Mouse (Mus musculus): ENCODE measurements around the gene Man2b1. TPM values are rescaled to one million over a fixed set of nuclear protein-coding genes. Genes with fewer than 3 reads are reported as not detected.

Man2b1 gene
- polyA plus RNA-seq, 1 experiment from 2014 or later = 32.7 TPM

- TF ChIP-seq CTCF (IDR thresholded peaks at IDR 0.05; ENCODE audit: low read depth) = no peak
- Histone ChIP-seq H3K4me2 (no peak overlapping the region), H3K4me3 (ENCODE audit: low read depth, low read length) (no peak overlapping the region), H3K36me3 (ENCODE audit: insufficient read depth) (peaks cover 8% of the 10 kb centered on the region; the same call in 1 of the 2 replicates), H3K9ac (no peak overlapping the region), H3K4me1 (ENCODE audit: insufficient read depth) (no peaks in the 10 kb centered on the region; the same call in 1 of the 2 replicates), H3K27me3 (ENCODE audit: insufficient read depth, low read length) (no peaks in the 10 kb centered on the region), H3K27ac (ENCODE audit: low read depth) (no peak overlapping the region), H3K9me3 (ENCODE audit: low read depth, low read length) (no peaks in the 10 kb centered on the region)
- 93% methylated on average over 4 of the region's 4 CpGs for WGBS
- ATAC-seq (ENCODE audit: insufficient read depth) = no peak
- DNase-seq = no peak
Observed at GRCm38 (mm10) chr8:85062603-85063002, 20.5 kb upstream of the Man2b1 start.

GRCm38 (mm10) chr8:85065213-85065612, 17.9 kb upstream of the Man2b1 start:
- ATAC-seq (ENCODE audit: insufficient read depth) (no peak), DNase-seq (no peak)
- H3K4me2 ChIP-seq = no peak overlapping the region
- WGBS = 20% methylated on average over 2 of the region's 2 CpGs
- peaks cover 3% of the 10 kb centered on the region; the same call in 1 of the 2 replicates for H3K36me3 ChIP-seq (ENCODE audit: insufficient read depth)
- no peaks in the 10 kb centered on the region for H3K27me3 ChIP-seq (ENCODE audit: insufficient read depth, low read length)
- H3K27ac ChIP-seq (ENCODE audit: low read depth) = no peak overlapping the region
- no peak overlapping the region for H3K4me3 ChIP-seq (ENCODE audit: low read depth, low read length)
- no peaks in the 10 kb centered on the region; the same call in 1 of the 2 replicates for H3K4me1 ChIP-seq (ENCODE audit: insufficient read depth)
- no peak overlapping the region for H3K9ac ChIP-seq
- no peak for TF ChIP-seq CTCF (IDR thresholded peaks at IDR 0.05; ENCODE audit: low read depth)
- no peaks in the 10 kb centered on the region for H3K9me3 ChIP-seq (ENCODE audit: low read depth, low read length)

GRCm38 (mm10) chr8:85067155-85067554, 15.9 kb upstream of the Man2b1 start:
- no peak for TF ChIP-seq CTCF (IDR thresholded peaks at IDR 0.05; ENCODE audit: low read depth)
- Histone ChIP-seq H3K27me3 (ENCODE audit: insufficient read depth, low read length) (no peaks in the 10 kb centered on the region), H3K4me2 (no peak overlapping the region), H3K9me3 (ENCODE audit: low read depth, low read length) (no peaks in the 10 kb centered on the region), H3K4me1 (ENCODE audit: insufficient read depth) (peaks cover under 1% of the 10 kb centered on the region; the same call in 1 of the 2 replicates), H3K36me3 (ENCODE audit: insufficient read depth) (peaks cover 3% of the 10 kb centered on the region; the same call in 1 of the 2 replicates), H3K27ac (ENCODE audit: low read depth) (no peak overlapping the region), H3K9ac (no peak overlapping the region), H3K4me3 (ENCODE audit: low read depth, low read length) (no peak overlapping the region)
- ATAC-seq (ENCODE audit: insufficient read depth) (no peak), DNase-seq (no peak)
- WGBS = 100% methylated on average over 2 of the region's 2 CpGs

GRCm38 (mm10) chr8:85067982-85068381, 15.1 kb upstream of the Man2b1 start, which contains the start of gene Gm5741:
Gm5741 (minus strand) TSS chr8:85067982.
- Histone ChIP-seq H3K4me1 (ENCODE audit: insufficient read depth) (peaks cover 6% of the 10 kb centered on the region; the same call in 1 of the 2 replicates), H3K36me3 (ENCODE audit: insufficient read depth) (peaks cover 3% of the 10 kb centered on the region; the same call in 1 of the 2 replicates), H3K4me2 (no peak within 1 kb of the TSS), H3K9ac (no peak within 1 kb of the TSS), H3K27ac (ENCODE audit: low read depth) (no peak within 1 kb of the TSS), H3K4me3 (ENCODE audit: low read depth, low read length) (no peak within 1 kb of the TSS), H3K27me3 (ENCODE audit: insufficient read depth, low read length) (no peaks in the 10 kb centered on the region), H3K9me3 (ENCODE audit: low read depth, low read length) (no peaks in the 10 kb centered on the region)
- DNase-seq (no peak), ATAC-seq (ENCODE audit: insufficient read depth) (no peak)
- no peak for TF ChIP-seq CTCF (IDR thresholded peaks at IDR 0.05; ENCODE audit: low read depth)

DNA sequence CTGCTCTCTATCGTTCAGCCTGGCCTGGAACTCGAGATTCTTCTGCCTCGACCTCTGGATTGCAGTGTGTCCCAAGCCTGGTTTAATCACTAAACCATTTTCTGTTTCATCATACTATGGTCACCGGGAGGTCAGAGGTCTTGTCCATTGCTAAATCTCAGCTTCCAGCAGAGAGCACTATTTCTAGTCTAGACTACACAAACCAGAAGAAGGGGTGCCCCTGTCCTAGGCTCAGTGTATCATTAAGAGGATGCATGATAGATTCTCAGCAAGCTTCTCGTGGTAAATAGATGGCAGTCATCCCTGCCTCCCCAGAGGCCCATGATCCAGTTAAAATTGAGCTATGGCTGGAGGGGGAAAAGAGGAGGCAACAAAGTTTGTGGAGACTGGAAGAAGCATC, 12.0 kb upstream of the Man2b1 start:
- no peak for TF ChIP-seq CTCF (IDR thresholded peaks at IDR 0.05; ENCODE audit: low read depth)
- peaks cover 30% of the 10 kb centered on the region for H3K36me3 ChIP-seq (ENCODE audit: insufficient read depth)
- peak; percentile 19 for DNase-seq
- H3K4me2 ChIP-seq = peak overlapping the region; percentile 81
- 77% methylated on average over 5 of the region's 5 CpGs for WGBS
- H3K4me3 ChIP-seq (ENCODE audit: low read depth, low read length) = peak overlapping the region; percentile 71
- H3K9ac ChIP-seq = no peak overlapping the region
- peaks cover 6% of the 10 kb centered on the region; the same call in 1 of the 2 replicates for H3K4me1 ChIP-seq (ENCODE audit: insufficient read depth)
- no peaks in the 10 kb centered on the region for H3K9me3 ChIP-seq (ENCODE audit: low read depth, low read length)
- no peaks in the 10 kb centered on the region for H3K27me3 ChIP-seq (ENCODE audit: insufficient read depth, low read length)
- H3K27ac ChIP-seq (ENCODE audit: low read depth) = peak overlapping the region; percentile 95
- ATAC-seq (ENCODE audit: insufficient read depth) = no peak

- H3K9me3 ChIP-seq (ENCODE audit: low read depth, low read length) = no peaks in the 10 kb centered on the region
- H3K4me2 ChIP-seq = peak within 1 kb of the TSS; percentile 81
- peak within 1 kb of the TSS; percentile 95 for H3K27ac ChIP-seq (ENCODE audit: low read depth)
- no peaks in the 10 kb centered on the region for H3K27me3 ChIP-seq (ENCODE audit: insufficient read depth, low read length)
- peaks cover 34% of the 10 kb centered on the region for H3K36me3 ChIP-seq (ENCODE audit: insufficient read depth)
- H3K9ac ChIP-seq = peak within 1 kb of the TSS; percentile 74
- peaks cover 6% of the 10 kb centered on the region; the same call in 1 of the 2 replicates for H3K4me1 ChIP-seq (ENCODE audit: insufficient read depth)
- DNase-seq = peak; percentile 97
- no peak for TF ChIP-seq CTCF (IDR thresholded peaks at IDR 0.05; ENCODE audit: low read depth)
- peak within 1 kb of the TSS; percentile 71 for H3K4me3 ChIP-seq (ENCODE audit: low read depth, low read length)
- ATAC-seq (ENCODE audit: insufficient read depth) = peak; percentile 89
- WGBS = under 1% methylated on average over 68 of the region's 68 CpGs
Observed at GRCm38 (mm10) chr8:85071514-85072281, 11.4 kb upstream of the Man2b1 start, which contains the start of gene Dhps. Dhps (plus strand) TSS chr8:85071757.

DNA sequence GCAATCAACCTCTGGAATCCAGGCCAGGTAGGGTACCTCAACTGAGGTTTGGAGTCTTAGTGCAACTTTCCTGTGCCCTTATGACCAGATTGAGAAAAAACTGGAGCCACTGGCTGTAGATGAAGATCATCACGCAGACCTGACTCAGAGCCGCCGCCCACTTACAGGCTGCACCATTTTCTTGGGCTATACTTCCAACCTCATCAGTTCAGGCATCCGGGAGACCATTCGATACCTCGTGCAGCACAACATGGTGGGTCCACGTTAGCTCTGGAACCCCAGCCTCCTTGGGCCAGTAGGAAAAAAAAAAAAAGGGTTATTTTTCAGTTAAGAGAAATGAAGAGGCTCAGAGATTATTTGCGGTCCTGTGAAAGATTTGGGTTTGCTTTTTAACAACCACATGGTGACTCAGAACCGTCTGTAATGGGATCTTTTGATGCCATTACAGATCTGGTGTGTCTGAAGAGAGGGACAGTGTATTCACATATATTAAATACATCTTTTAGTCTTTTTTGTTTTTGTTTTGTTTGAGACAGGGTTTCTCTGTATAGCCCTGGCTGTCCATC, 10.6 kb upstream of the Man2b1 start:
- DNase-seq (no peak), ATAC-seq (ENCODE audit: insufficient read depth) (0 out of 2 replicates have a peak, but pooled peaks have one; percentile 20)
- Histone ChIP-seq H3K27me3 (ENCODE audit: insufficient read depth, low read length) (no peaks in the 10 kb centered on the region), H3K9ac (peak overlapping the region; percentile 74), H3K4me1 (ENCODE audit: insufficient read depth) (peaks cover 6% of the 10 kb centered on the region; the same call in 1 of the 2 replicates), H3K4me2 (peak overlapping the region; percentile 81), H3K27ac (ENCODE audit: low read depth) (peak overlapping the region; percentile 95; the same call in 1 of the 2 replicates), H3K9me3 (ENCODE audit: low read depth, low read length) (no peaks in the 10 kb centered on the region), H3K4me3 (ENCODE audit: low read depth, low read length) (peak overlapping the region; percentile 71), H3K36me3 (ENCODE audit: insufficient read depth) (peaks cover 39% of the 10 kb centered on the region)
- WGBS = 30% methylated on average over 9 of the region's 9 CpGs
- no peak for TF ChIP-seq CTCF (IDR thresholded peaks at IDR 0.05; ENCODE audit: low read depth)
